Mouse (Mus musculus) fat pad, adult 2 months (tissue): ENCODE data around the gene Lrig2.
A peak's percentile ranks its signal among the peaks of the same experiment; 100 is the strongest.

ENCODE experiments used
- DNase-seq: peaks from one replicate; pipeline ENCODE4 v3.0.0-alpha.2; 2011; ENCODE audit warnings: low read depth, low spot score; ENCODE audit errors: extremely low read depth

Lrig2 gene

DNA sequence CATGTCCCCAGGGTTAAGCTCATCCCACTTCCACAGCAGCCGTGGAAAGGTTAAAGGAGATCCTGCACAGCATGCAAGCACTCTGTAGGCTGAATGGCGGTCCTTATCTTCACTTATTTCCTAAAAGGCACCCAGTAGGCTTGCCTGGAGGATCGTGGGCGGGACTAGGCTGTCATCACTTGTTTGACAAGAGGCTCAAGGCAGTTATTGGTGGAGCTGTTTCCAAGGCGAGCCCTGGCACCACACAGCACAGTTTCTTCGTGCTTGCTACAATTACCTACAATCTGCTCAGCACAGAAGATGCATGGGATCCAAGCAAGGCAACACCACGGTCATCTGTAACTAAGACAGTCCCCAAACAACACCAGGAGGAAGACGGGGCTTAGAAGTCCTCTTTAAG lies 137.8 kb downstream of the Lrig2 start:
- DNase-seq: no peak

GRCm38 (mm10) chr3:104372374-104372773 lies 139.3 kb downstream of the Lrig2 start:
- DNase-seq: no peak

DNA sequence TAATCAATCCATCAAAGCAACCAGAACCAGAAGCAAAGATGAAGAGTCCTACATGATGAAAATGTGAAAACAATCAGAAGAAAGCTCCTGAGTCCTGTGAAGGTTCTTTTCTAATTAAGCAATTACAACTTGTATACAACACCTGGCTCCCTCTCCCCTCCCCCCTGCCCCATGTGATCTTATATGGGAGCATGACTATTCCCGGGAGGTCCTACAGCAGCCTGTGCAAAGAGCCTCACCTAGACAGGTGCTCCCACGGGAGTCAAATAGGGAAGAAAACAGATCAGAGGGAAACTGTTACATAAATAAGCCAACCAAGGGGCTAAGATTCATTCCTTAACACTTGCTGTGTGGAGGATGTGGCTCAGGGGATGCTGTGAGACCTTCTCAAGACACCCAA lies 143.8 kb downstream of the Lrig2 start:
- no peak for DNase-seq

DNA sequence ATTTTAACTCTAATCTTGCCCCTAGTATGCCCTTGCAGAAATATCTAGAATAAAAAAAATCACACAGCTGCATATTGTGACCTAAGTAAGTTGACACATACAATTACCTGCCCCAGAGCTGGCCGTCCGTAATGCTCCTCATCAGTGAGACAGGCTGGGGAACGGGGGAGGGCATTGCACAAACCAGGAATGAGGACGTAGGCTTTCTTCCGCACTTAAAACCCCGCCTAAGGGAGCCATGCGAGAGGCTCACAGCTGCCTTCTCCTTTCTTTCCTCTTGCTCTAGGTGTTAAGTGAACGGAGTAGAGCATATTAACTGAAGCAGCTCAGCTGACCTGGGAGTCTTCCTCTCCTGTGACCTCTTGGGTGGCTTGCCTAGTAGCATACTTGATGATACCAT lies 149.9 kb downstream of the Lrig2 start:
- DNase-seq: no peak

DNA sequence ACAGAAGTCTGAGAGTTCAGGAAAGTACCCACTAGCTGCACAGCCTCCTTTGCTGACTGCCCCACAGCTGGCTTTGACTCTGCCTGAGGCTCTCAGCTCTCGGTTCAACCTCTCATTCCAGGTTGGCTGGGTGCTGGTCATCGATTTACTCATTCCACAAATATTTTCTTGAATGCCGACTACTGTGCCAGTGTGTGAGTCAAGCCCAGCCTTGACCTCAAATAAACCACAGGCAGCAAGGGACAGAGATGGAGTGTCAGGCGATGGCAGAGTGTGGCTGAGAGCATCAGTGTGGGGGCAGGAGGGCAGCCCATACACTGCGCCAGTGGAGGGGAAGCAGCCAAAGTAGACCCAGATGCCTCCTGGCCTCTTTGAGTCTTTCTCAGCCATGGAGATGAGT lies 151.4 kb downstream of the Lrig2 start:
- no peak for DNase-seq

- peak; percentile 62 for DNase-seq
Observed at GRCm38 (mm10) chr3:104359225-104360135, 152.2 kb downstream of the Lrig2 start.

GRCm38 (mm10) chr3:104358747-104359146 lies 153.0 kb downstream of the Lrig2 start:
- no peak for DNase-seq

DNA sequence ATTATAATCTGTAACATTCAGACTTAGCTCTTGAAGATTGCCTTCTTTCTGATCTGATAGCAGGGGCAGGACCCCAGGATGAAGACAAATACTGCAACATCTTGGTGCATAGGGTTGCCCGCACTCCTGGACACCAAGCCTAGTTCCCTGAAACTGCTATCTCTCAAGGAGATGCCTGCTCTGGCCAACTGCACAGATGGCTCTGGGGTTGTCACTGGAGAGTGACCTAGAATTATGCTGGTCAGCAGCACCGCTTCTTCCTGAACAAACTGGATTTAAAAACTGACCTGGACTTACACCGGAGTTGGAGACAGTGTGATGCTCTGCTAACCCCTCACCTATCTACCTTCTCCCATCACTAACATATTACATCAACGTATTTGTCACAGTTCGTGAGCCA lies 155.6 kb downstream of the Lrig2 start:
- no peak for DNase-seq

DNA sequence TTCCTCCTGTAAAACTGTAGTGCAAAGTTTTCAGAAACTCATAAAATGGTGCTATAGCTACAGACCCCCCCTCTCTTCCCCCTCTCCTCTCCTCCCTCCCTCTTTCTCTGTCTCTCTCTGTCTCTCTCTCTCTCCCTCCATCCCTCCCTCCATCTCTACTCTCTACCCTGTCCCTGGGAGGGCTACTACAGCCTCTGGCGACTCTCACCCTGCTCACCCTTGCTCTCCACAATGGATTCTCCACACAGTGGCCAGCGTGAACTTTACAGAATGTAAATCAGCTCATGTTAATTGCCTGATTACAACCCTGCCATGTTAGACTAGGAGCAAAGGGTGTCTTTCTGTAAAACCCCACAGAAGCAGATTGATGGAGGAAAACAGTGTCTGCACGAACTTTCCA lies 157.8 kb downstream of the Lrig2 start:
- DNase-seq: no peak

GRCm38 (mm10) chr3:104352358-104353060 lies 159.2 kb downstream of the Lrig2 start:
- no peak for DNase-seq

GRCm38 (mm10) chr3:104350253-104350945 lies 161.3 kb downstream of the Lrig2 start:
- DNase-seq: no peak

GRCm38 (mm10) chr3:104349847-104350228 lies 161.9 kb downstream of the Lrig2 start:
- DNase-seq: no peak

DNA sequence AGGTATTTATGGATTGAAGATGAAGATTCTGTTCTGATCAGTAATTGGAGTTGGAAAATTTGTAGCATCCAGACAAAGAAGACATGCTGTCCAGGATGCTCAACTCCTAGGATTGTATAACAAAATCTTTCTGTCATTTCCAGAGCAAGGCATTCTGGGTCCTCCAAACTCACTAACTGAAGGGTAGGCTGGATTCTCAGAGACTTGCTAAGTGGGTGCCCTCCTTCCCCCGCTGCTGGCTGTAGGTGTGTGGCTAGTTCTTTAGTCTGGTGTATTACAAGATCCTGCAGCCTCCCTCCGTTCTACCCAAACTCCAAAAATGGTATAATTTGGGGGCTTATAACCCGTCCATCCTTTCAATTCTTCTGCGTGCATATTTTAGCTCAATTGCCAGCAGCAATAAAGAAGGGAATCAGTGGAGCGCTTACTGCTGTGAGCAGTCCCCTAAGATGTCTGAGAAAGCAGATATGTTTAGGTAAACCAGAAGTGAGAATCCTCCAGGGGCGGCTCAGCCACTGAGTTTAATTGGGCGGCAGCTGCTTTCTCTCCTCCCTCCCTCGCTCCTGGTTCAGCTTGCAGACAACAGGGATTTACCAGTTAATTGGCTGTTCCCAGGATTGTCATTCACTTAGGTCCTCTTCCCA lies 162.4 kb downstream of the Lrig2 start:
- no peak for DNase-seq
